Mouse (Mus musculus) frontal cortex, postnatal 14 days (tissue): ENCODE measurements around the gene Ccdc9b.

Experiments
- DNase-seq, 2 experiments: peaks; one replicate each; pipeline ENCODE4 v3.0.0; 2022; ENCODE audit warnings: low spot score in 2 of 2

Gene Ccdc9b

DNA sequence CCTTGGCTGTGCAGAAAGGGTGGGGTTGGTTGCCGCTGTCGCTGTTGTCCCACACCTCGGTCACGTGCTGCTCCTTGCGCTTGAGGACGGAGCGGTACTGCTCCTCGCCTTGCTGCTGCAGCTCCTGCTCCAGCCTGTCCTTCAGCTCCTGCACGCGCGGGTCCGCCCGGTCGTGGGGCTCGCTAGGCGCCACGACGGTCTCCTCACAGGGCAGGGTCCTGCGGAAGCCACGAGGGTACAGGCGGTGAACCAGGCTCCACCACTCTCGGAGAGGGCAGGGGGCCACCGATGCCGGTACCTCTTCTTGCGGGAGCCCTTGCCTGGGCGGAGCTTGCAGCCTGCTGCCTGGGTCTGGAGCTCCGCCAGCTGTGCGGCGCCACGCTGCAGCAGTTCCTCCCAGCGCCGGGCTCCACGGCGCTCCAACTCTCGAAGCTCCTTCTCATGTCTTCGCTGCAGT, 51.4 kb downstream of the Ccdc9b start:
- peak in 1 of 2 experiments; percentile 52 for DNase-seq

DNA sequence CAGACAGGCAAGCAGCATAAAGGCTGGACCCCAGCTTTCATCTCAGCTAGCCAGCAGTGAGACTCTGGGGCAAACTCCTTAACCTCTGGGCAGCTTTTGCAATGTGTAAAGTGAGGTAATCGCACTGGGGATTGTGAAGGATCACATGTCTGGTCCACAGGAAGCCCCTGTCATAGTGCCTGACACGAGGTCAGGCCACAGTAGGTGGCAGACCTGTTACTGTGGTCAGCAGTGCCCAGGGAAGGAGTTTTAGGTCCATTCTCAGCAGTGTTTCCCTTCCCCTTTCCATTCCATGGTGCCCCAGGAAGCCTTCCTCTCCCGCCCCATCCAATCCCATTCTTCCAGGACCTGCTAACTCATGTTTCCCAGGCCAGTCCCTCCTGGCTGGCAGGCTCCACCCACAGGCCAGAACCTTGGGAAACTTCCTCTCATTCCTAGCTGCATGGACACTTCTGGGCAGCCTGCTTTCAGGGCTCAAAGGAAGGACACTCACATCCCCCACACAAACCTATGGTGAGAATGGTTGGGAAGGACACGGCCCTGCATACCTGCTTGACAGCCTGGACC, 52.7 kb downstream of the Ccdc9b start:
- DNase-seq = no peak

DNA sequence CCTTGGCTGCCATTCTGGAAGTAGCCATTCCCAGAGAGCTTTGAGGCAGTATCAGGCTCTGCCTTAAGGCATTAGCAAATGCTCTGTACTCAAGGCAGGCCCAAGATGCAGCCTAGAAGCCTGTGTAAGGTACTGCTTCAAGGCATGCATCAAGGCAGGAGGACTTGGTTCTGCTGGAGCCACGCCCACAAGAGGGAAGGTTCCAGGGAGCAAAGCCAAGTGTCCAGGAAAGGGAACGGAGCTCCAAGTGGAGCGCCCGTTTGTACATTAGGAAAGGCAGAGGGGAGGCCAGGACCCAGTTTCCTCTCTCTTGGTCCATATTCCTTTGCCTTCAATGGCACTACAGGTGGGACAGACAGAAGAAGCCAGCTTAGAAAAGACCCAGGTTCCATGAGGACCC, 54.0 kb downstream of the Ccdc9b start:
- DNase-seq = no peak

DNA sequence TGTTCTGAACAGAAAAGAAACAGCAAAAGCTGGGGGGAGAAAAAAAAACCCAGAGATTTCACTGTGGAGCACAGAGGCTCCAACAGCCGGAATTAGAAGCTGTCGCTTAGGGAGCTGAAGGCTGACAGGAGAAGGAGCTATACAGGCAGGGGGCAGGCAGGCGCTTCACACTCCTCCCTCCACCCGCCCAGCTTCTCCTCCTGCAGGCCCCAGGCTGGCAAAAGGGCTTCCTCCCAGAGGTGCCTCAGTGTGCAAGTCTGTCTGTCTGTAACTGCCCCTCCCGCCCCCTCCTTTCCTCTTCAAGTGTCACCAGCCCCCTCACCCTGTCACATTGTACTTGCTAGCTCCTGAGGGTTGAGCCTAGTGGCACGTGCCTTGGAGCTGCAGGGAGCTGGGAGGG, 56.0 kb downstream of the Ccdc9b start:
- DNase-seq = peak in 1 of 2 experiments; percentile 46
